Mouse (Mus musculus): ENCODE measurements at regions not wholly inside any gene's neighbourhood (a gene's known extent, or its start where the extent isn't known, plus 50 kb on each side); places are given as distances from the start of the nearest gene placed in this dataset.

DNA sequence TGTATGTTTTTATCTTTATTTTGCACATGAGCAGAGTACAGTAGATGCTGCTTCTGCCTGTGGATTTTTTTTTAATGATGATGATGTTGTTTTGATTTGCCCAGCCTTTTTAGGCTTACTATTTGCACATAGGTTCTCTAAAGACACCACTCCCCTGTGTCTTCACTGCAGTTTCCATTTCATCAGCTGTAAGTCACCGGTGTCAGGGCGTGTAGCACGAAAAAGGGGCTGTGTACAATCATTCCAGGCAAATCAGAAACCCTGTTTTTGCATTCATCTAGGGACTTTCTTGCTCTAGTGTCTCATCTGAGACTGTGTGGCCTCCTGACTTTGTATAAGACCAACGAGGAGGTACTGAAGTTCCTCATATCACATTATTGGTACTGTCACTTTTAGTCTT lies 588.6 kb upstream of the Mef2c start:
- peak; percentile 65 for DNase-seq (ENCODE audit: extremely low read depth)
- Histone ChIP-seq H3K36me3 (replicated peaks in 1 of 2; ENCODE audit: control insufficient read depth in 1 of 2, insufficient read depth in 1 of 2, low read length in 1 of 2) (no peaks in the 10 kb centered on the region), H3K9me3 (replicated peaks; ENCODE audit: low read length) (no peaks in the 10 kb centered on the region), H3K4me1 (ENCODE audit: control insufficient read depth in 1 of 2, insufficient read depth in 2 of 2) (peaks cover 2 to 13% of the 10 kb centered on the region in 2 experiments; a peak in 2 of 4 replicates), H3K9ac (ENCODE audit: insufficient read depth, low read depth) (peak overlapping the region; percentile 19; the same call in 1 of the 2 replicates), H3K27me3 (replicated peaks) (no peaks in the 10 kb centered on the region), H3K4me3 (replicated peaks in 1 of 3; ENCODE audit: low read depth in 2 of 3, low read length in 2 of 3, poor library complexity in 1 of 3) (no peak overlapping the region), H3K79me2 (replicated peaks; ENCODE audit: control insufficient read depth, extremely low read depth, insufficient read depth, poor library complexity, severe bottlenecking) (no peaks in the 10 kb centered on the region), H3K27ac (ENCODE audit: insufficient read depth, low read depth) (no peak overlapping the region), H3K4me2 (ENCODE audit: insufficient read depth, low read depth, poor library complexity, severe bottlenecking) (peak overlapping the region; percentile 56)
- in situ Hi-C loops (cut with MboI; ENCODE audit: low pct_ligation_motif_present, low pct_unique_long_range_greater_than_20kb, low sequenced_read_pairs) (no loop called here), dilution Hi-C loops (cut with MboI; ENCODE audit: extremely low pct_ligation_motif_present, extremely low pct_unique_long_range_greater_than_20kb, low sequenced_read_pairs) (no loop called here)
- TF ChIP-seq CTCF (conservative IDR thresholded peaks at IDR 0.05 in 1 of 2, IDR thresholded peaks at IDR 0.05 in 1 of 2; ENCODE audit: low read depth in 2 of 2, low read length in 2 of 2) (no peak), MEF2A (IDR thresholded peaks at IDR 0.05; ENCODE audit: borderline replicate concordance, low read depth, low read length) (no peak; the same call in 1 of the 2 replicates), UBTF (IDR thresholded peaks at IDR 0.05; ENCODE audit: low read depth, low read length) (no peak), RCOR1 (conservative IDR thresholded peaks at IDR 0.05; ENCODE audit: low read depth, low read length) (no peak), JUN (IDR thresholded peaks at IDR 0.05; ENCODE audit: insufficient read depth, low read depth, low read length) (no peak), USF2 (conservative IDR thresholded peaks at IDR 0.05; ENCODE audit: low read depth, low read length) (no peak), HCFC1 (IDR thresholded peaks at IDR 0.05; ENCODE audit: low read depth, low read length) (no peak), POLR2AphosphoS2 (IDR thresholded peaks at IDR 0.05; ENCODE audit: low read depth, low read length) (no peak), PAX5 (IDR thresholded peaks at IDR 0.05; ENCODE audit: low read length) (no peak), IRF4 (IDR thresholded peaks at IDR 0.05; ENCODE audit: low read depth, low read length) (peak; percentile 67), SMC3 (IDR thresholded peaks at IDR 0.05; ENCODE audit: low read depth, low read length) (no peak), KAT2A (IDR thresholded peaks at IDR 0.05; ENCODE audit: insufficient replicate concordance, low read length) (no peak), MAX (IDR thresholded peaks at IDR 0.05; ENCODE audit: low read length) (no peak), CHD2 (IDR thresholded peaks at IDR 0.05; ENCODE audit: low read length) (no peak), SIN3A (IDR thresholded peaks at IDR 0.05; ENCODE audit: low read length) (no peak), ZNF384 (IDR thresholded peaks at IDR 0.05; ENCODE audit: low read depth, low read length) (peak; percentile 17; the same call in 1 of the 2 replicates), ETS1 (conservative IDR thresholded peaks at IDR 0.05; ENCODE audit: low read depth, low read length) (peak; percentile 64), POLR2A (IDR thresholded peaks at IDR 0.05; ENCODE audit: low read depth, low read length) (no peak), NRF1 (IDR thresholded peaks at IDR 0.05; ENCODE audit: low read depth, low read length) (no peak), ZKSCAN1 (IDR thresholded peaks at IDR 0.05; ENCODE audit: borderline replicate concordance, low read depth, low read length) (no peak), E2F4 (IDR thresholded peaks at IDR 0.05; ENCODE audit: insufficient replicate concordance, low read depth, low read length) (no peak), BHLHE40 (IDR thresholded peaks at IDR 0.05; ENCODE audit: low read depth, low read length) (peak; percentile 50), USF1 (IDR thresholded peaks at IDR 0.05; ENCODE audit: low read depth, low read length) (no peak), ELF1 (IDR thresholded peaks at IDR 0.05; ENCODE audit: low read depth, low read length) (no peak), RAD21 (IDR thresholded peaks at IDR 0.05; ENCODE audit: low read depth, low read length) (no peak), MYC (IDR thresholded peaks at IDR 0.05; ENCODE audit: low read depth, low read length) (no peak), TCF12 (IDR thresholded peaks at IDR 0.05; ENCODE audit: low read depth, low read length) (peak; percentile 27; the same call in 1 of the 2 replicates), CHD1 (IDR thresholded peaks at IDR 0.05; ENCODE audit: low read depth, low read length) (no peak), MXI1 (IDR thresholded peaks at IDR 0.05; ENCODE audit: low read depth, low read length) (0 out of 2 replicates have a peak, but pooled peaks have one; percentile 22), JUND (conservative IDR thresholded peaks at IDR 0.05; ENCODE audit: low read depth, low read length) (0 out of 2 replicates have a peak, but pooled peaks have one; percentile 43), ZC3H11A (IDR thresholded peaks at IDR 0.05; ENCODE audit: low read depth, low read length) (no peak), EP300 (IDR thresholded peaks at IDR 0.05; ENCODE audit: low read length) (peak; percentile 61), MAZ (IDR thresholded peaks at IDR 0.05; ENCODE audit: low read depth, low read length) (no peak), ZMIZ1 (IDR thresholded peaks at IDR 0.05; ENCODE audit: low read depth, low read length) (no peak), GABPA (IDR thresholded peaks at IDR 0.05; ENCODE audit: insufficient replicate concordance, low read depth, low read length) (no peak), MAFK (IDR thresholded peaks at IDR 0.05; ENCODE audit: insufficient replicate concordance, low read length) (no peak), TBP (conservative IDR thresholded peaks at IDR 0.05; ENCODE audit: low read depth, low read length) (0 out of 2 replicates have a peak, but pooled peaks have one; percentile 16), NELFE (IDR thresholded peaks at IDR 0.05; ENCODE audit: low read depth, low read length) (0 out of 2 replicates have a peak, but pooled peaks have one; percentile 16)
